Mouse (Mus musculus) right cerebral cortex, postnatal 25 days (tissue): ENCODE measurements at regions not wholly inside any gene's neighbourhood (a gene's known extent, or its start where the extent isn't known, plus 50 kb on each side); places are given as distances from the start of the nearest gene placed in this dataset.
A peak's percentile ranks its signal among the peaks of the same experiment; 100 is the strongest.

Experiments used
- DNase-seq: peaks from one replicate; pipeline ENCODE4 v3.0.0; 2022

DNA sequence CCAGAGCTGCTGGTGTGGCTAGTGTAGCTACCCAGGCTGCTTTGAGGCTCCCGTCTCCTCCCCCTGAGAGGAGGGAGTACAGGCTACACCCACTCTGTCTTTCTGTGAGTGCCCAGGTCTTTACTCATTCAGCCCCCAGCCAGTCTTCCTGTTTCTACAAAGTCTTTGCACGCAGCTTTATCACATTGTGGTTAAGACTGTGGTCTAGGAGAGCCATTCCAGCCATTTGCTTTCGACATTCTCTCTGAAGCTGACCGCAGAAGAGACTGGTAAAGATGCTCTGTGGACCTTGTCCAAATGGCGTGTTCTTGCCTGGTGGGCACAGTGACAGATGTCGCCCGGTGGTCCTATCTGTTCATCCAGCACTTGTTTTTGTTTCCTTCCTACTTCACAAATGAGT, 62.0 kb downstream of the Tpra1 start:
- no peak for DNase-seq

DNA sequence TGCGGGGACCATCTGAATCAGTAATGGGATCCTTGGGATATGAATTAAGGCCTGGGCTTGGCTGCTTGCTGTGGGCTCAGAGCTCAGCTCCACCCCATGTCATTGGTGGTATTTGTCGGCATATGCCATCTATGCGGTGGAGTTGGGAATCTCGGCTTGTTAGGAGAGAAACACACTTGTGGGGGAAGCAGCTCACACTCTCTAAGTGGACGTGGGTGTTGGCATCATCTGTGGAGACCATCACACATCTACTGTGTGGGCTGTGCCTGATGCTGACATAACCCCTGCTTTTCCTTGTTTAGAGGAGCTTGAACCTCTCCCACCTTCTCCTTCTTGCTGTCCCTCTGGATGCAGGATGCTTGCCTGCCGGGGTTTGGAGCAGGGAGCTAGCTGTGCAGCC, 62.9 kb downstream of the Tpra1 start:
- peak; percentile 68 for DNase-seq

GRCm38 (mm10) chr6:88965361-88966226, 63.5 kb downstream of the Tpra1 start:
- no peak for DNase-seq

DNA sequence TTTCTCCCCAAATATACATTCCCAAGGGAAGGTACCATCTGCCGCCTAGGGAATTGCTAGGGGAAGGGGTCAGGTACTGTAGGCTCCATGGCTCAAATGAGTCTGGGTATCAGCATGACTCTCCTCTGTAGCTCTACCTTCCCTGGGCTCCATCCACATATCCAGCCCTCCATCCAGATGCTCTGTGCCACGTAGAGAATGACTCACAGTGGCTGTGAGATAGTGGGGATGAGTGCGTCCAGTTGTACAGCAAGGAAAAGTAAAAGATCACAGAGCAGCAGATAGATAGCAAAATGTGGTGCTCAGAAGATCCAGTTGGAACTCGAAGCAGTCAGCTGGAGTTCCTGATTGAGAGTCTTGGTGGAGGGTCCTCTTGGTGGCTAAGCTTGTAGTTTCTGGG, 64.5 kb downstream of the Tpra1 start:
- DNase-seq = no peak

DNA sequence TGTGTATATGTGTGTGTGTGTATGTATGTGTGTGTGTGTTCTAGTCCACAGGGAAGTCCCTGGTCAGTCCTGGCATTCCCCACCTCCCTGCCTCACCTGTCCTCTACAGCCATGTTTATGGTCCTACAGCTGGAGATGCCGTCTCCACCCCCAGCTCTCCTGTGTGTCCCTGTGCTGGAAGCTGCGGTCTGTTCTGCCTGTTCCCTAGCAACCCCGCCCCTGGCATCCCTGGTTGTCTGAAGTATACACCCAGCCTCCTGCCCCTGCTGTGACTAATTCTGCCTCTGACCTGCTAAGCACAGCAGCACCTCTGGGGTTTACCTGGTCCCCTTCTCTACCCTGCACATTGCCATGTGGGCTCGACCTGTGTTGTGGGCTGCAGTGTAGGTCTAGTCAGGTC, 66.8 kb downstream of the Tpra1 start:
- DNase-seq = no peak

DNA sequence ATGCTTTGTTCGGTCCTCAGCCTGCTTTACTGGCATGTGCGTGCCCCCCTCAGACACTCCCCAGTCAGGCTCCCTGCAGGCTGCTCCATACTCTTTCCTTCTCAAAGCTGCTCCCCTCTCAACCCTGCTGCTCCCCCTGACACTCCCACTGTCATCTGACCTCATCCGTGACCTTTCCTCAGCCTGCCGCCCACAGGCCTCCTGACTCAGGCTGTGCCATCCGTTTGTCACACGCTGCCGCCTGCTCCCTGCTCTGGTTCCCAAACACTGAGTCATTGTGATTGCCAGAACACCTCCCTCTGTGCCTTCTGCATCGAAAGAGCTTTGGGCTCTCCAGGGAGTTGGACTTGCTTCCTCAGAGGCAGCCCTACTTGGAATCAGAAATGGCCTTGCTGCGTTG, 69.7 kb downstream of the Tpra1 start:
- peak; percentile 79 for DNase-seq

DNA sequence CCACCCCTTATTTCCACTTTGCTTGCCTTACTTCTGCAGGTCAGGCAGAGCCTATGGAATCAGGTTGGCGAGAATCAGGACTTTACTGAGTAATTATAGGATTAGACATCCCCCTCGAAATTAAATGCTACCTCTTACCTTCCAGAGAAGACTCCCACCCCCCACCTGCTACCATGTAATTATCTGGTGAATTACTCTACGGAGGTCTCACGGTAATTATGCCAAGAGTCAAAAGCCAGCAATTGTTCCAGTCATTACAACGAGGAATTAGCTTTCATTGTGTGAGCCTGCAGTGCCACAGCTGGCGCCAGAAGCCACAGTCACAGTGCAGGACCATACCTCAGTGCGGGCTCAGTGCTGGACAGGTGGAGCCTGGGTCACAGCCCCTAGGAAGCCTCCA, 72.4 kb downstream of the Tpra1 start:
- DNase-seq = no peak

DNA sequence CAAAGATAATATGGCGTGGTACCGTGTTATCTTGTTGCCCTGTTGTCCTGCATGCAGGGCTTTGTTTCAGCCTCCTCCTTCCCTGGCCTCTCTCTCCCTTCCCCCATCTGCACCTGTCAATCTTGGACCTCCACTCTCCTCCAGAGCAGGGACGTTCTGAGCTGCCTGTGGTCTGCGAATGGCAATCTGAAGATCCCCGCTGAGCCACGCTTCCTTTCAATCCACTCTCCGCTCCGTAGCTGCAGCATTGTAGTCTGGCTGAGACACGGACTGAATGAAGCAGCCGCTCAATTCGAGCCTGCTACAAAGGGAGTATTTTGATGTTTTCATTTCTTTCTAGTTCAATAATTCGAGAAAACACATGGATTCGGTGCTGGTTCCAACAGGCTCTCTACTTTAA, 74.5 kb downstream of the Tpra1 start:
- no peak for DNase-seq

DNA sequence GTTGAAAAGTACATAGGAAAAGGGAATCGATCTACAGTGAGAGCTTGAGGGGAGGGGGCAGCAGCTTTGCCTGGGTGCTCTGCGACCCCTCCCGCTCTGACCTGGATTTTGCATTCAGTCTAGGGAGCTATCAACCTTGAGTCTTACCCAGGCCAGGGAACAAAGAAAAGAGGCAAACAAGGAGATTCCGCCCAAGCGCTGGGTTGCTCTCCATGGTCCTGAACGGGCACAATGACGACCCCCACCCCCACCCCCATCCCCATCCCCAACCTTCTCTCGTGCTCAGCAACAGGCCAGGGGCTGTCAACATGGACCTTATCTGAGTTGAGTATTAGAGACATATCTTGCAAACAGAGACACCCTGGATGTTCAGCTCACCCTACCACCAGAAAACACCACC, 74.9 kb downstream of the Tpra1 start:
- no peak for DNase-seq

DNA sequence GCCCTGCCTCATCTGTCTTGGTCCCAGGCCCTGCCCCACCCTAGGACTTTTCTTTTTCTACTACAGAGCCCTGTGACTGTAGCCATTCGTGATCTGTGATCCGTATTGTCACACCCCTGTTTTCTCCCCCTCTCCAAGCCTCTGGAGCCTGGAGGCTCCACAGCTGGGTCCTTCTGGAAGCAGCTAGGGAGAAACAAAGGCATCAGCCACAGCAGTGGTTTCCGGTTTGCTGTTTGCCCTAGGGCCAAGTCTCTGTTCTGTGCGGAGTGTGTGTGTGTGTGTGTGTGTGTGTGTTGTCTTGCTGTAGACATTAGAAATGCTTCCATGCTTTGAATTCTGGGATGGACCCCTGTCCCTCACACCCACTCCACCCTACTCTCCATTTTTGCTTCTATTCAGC, 76.9 kb downstream of the Tpra1 start:
- DNase-seq = no peak

GRCm38 (mm10) chr6:88980112-88980511, 78.1 kb downstream of the Tpra1 start:
- peak; percentile 49 for DNase-seq

DNA sequence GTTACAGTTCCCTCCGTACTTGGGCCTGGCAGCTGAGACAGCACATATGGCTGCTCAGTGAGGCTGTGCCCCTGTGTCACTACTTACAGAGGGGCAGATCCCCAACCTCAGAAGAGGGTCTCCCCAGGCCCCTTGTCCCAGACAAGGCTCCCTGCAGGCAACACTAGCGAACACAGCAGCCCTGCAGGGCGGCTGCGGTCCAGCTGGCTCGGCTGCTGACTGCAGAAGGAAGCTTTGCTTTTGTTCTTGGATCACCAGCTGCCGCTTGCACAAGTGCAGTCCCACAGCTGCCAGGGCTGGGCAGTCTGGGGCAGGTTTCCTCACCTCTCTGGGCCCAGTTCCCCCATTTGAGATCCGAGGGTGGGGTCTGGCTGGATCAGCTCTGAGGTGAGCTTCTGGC, 79.5 kb downstream of the Tpra1 start:
- no peak for DNase-seq

DNA sequence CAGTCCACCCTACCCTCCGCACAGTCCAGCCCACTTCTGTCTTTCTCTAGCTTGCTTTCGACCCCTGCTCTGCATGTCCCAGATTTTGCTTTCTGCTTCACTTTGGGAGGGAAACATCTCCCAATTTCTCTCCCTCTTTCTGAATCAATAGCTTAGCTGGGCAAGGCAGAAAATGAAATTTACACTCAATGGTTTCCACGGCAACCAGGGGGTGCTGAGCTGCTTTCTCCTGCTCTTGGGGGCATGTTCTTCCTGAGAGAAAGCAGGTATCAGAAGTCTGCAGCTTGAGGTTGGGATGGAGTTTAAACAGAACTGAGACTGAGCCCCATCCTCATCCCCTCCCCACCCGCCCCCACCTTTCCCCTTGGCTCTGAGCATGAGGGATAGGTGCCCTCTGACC, 82.1 kb downstream of the Tpra1 start:
- DNase-seq = no peak

DNA sequence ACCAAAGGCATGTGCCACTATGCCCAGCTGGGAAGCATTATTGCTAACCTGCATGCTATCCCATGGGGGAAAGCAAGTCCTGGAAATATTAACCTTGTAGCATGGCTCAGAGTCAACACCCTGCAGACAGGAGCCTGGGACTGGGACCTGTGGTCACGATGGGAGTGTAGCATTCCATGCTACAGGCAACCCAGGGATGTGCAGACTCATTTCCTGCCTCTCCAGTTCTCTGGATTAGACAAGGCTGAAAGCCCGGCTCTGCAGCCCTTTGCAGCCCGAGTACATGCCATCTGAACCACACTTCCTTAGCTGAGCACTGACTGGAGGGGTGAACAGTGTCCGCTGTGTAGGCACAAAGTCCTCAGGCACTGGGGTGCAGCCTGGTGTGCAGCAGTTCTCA, 82.8 kb downstream of the Tpra1 start:
- DNase-seq = no peak

GRCm38 (mm10) chr6:88988551-88988950, 86.5 kb downstream of the Tpra1 start:
- no peak for DNase-seq

DNA sequence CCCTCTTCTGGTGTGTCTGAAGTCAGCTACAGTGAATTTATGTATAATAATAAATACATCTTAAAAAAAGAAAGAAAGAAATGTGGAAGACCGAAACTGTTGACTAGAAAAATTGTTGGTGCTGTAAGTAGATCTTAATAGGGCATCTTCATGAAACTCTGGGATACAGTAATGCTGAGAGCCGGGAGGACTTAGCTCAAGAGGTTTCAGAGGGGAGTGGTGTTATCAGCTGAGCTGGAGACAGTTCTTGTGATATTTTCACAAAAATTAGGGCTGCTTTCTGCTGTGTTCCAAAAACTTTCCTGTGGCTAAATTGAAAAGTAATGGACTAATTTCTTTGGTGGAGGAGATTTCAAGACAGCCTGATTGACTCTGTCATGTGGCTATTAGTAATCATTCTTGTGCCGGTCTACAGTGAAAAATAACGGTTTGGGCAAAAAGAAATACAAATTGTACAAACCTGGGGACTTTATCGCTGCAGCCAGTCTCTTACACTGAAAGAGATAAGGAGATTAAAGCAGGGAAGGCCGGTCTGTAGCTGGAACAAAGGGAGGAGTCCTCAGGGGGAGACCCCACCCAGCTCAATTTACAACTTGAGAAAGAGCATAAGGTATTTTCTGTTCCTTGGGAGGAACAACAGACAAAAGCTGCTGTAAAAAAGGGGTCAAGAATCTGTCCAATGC, 87.7 kb downstream of the Tpra1 start:
- DNase-seq = no peak

DNA sequence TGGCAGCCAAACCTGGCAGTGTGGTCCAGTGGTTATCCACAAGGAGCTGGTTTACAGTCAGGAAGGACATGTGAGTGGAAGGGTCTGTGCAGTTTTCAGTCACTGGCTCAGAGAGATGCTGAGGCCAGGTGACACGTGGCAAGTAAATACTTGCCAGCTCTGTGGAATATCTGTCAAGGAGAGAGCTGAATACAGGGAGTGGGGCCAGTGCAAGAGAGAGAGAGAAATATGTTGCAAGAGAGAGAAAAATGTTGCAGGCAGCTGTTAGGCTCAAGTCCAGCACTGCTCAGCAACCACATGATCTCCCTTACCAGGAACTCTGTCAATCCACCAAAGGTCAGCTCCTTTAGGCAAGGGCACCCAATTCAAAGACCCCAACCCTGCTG, 88.2 kb downstream of the Tpra1 start:
- DNase-seq = no peak

- no peak for DNase-seq
Observed at GRCm38 (mm10) chr6:88995077-88995476, 93.0 kb downstream of the Tpra1 start.

- DNase-seq = no peak
Observed at GRCm38 (mm10) chr6:88998927-88999722, 97.1 kb downstream of the Tpra1 start.

DNA sequence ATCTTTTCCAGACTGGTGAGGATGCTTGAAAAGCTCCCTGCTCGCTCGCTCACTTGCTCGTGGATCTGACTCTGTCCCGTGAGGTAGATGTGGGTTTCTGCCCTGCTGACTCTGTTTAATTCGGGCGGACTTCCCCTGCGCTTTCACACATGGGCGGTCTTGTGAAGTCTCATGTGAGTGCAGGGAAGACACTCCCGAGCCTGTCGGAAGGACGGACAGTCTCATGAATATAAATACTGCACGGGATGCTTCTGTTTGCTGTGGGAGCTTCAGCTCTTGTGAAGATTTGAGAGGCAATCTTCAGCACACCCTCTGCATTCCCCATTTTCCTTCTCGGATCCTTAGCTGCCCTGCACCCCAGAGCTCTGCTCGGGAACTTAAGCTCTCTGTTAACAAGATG, 98.3 kb downstream of the Tpra1 start:
- no peak for DNase-seq

GRCm38 (mm10) chr6:89003197-89003923, 101.3 kb downstream of the Tpra1 start:
- DNase-seq = no peak

- no peak for DNase-seq
Observed at GRCm38 (mm10) chr6:89005094-89005493, 103.0 kb downstream of the Tpra1 start.

GRCm38 (mm10) chr6:89006997-89007396, 104.9 kb downstream of the Tpra1 start:
- DNase-seq = no peak
